Mouse (Mus musculus) MEL-GATA-1-ER (cell line): ENCODE data around the gene Gpr22.

Source experiments
- DNase-seq: peaks from one replicate; pipeline ENCODE4 v3.0.0-alpha.2; 2012; ENCODE audit warnings: low read depth; ENCODE audit errors: extremely low read depth

The Gpr22 gene

GRCm38 (mm10) chr12:31667187-31667586, 46.6 kb downstream of the Gpr22 start:
- DNase-seq, result no peak

DNA sequence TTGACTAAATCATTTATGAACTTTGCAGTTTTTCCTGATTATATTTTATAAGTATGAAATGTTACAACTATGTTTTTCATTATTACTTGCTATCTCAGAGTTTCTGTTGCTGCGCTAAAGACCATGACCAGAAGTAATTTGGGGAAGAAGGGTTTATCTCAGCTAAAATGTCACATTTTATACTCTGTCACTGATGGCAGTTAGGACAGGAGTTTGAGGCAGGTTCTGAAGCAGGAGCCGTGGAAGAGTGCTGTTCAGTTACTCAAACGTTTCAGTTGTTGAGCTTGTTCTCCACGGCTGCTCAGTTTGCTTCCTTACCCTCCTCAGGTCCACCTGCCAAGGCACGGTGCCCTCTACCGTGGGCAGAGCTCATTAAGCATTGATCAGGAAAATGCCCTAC, 47.7 kb downstream of the Gpr22 start:
- no peak for DNase-seq
